Mouse (Mus musculus) effector memory CD4-positive, alpha-beta T cell, adult 7 months (primary cell): Measurements from ENCODE around the gene Clca1. TPM values are rescaled to one million over a fixed set of nuclear protein-coding genes. Genes with fewer than 3 reads are reported as not detected.

ENCODE experiments used
- polyA plus RNA-seq: library from polyadenylated mRNA; unstranded; fragments of 100-300 nt; shearing (Covaris generic); gene quantifications from one replicate; pipeline ENCODE4 v1.2.1, GENCODE M21; 2017

Clca1 gene
- 0.21 TPM for polyA plus RNA-seq

DNA sequence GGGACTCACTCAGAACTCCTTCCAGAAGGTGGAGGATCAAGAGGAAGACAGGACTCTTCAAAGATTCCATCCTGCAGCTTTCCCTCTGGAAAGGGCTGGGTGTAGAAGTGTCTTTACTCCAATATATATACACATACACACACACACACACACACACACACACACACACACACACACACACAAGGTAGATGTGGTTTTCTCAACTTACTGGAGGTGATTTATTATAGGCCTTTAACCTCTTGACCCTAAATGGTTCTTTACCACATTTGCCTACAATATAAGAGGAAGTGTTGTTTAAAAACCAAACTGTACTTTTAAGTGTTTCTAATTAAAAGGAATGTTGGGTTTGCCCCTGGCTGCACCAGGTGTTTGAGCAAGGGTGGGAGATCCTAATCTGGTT, at the start of gene Clca1:
Gene Clca1, minus strand, starts transcription at position 101 of the 400 bp plus-strand sequence.

DNA sequence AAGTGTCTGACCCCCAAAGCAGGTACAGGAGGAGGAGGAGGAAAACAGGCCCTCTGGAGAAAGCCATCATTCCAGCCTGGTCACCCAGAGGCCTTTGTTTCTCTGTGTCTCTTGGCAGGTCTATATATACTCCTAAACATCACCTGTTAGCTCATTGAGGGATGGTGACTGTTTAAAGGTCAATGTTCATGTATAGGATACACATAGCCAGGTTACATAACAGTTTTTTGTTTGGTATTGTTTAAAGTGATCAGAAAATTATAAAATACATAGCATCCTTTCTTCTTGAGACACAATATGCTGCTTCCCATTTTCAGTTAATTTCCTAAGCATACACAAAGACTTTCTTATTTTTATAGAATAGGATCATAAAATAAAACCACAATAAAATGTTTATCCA, 57.6 kb downstream of the Clca1 start, which contains the start of gene Clca4a:
Gene Clca4a, minus strand, starts transcription at position 101 of the 400 bp plus-strand sequence.

Other genes with a start within 250 kb of the Clca1 start
- 0.13 TPM for gene Clca3a2, start 213.3 kb downstream of the Clca1 start, polyA plus RNA-seq
- not detected for gene Clca3b, start 183.4 kb downstream of the Clca1 start, polyA plus RNA-seq
- not detected for gene Clca4b, start 100.2 kb downstream of the Clca1 start, polyA plus RNA-seq
- not detected for gene Clca4a, start 57.7 kb downstream of the Clca1 start, polyA plus RNA-seq
- not detected for gene Clca2, start 66.7 kb upstream of the Clca1 start, polyA plus RNA-seq
- 5.9 TPM for gene Odf2l, start 85.8 kb upstream of the Clca1 start, polyA plus RNA-seq